Mouse (Mus musculus): Measurements from ENCODE around the gene Plcz1.

DNA sequence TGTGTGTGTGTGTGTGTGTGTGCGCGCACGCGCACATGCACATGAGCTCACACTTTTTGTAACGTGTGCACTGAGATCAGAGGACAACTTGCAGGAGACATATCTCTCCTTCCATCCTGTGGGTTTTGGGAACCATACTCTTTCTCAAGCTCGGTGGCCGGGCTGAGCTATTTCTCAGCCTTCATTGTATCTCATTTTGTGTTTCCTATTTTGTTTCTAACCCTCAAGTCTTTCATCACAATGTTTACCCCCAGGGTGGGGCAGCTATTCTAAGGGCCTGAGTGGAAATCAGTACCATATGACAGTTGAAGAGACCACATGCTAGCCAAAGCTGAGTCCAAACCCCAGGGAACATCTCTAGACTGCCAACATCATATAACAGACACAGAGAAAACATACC is 305 bp downstream of the Plcz1 start, which contains the start of gene Capza3:
- no peak for TF ChIP-seq CEBPB (IDR thresholded peaks at IDR 0.05; ENCODE audit: low read depth)
- no peak for TF ChIP-seq CTCF (IDR thresholded peaks at IDR 0.05; ENCODE audit: control insufficient read depth, insufficient read depth, insufficient read length)
- no peak for TF ChIP-seq USF1 (IDR thresholded peaks at IDR 0.05; ENCODE audit: low read depth)
- TF ChIP-seq FOSL1 (IDR thresholded peaks at IDR 0.05; ENCODE audit: insufficient read depth, low read length, poor library complexity, severe bottlenecking), result no peak
- TF ChIP-seq MYOG (IDR thresholded peaks at IDR 0.05; ENCODE audit: control insufficient read depth, extremely low read depth, insufficient read length), result no peak

Measured in C2C12 (cell line).